11 mouse cellular contexts compared by ENCODE assay signal in genomic region chr19:32181721-32182394, GRCm38 (mm10).
DNase-seq lines count a peak whose midpoint lies in the region; ATAC-seq and TF ChIP-seq lines count a peak whose summit lies in the region.
"Had no signal": no experiment of that assay in that cellular context is flagged by ENCODE, and none has a peak within 500 bp of the region (broad histone marks: within the 10 kb centered on the region; RNA-seq: fewer than 3 reads in every experiment).

No protein-coding gene starts in this region.

- H3K27ac ChIP-seq in liver, adult 2 months (replicated peaks; ENCODE audit: insufficient read depth, low read depth, low read length): peak overlapping the region; percentile 74
- H3K27ac ChIP-seq in intestine, postnatal 0 days (ENCODE audit: low read depth, low read length): peak overlapping the region; percentile 85
- H3K27ac ChIP-seq: hindbrain, embryonic 13.5 days; midbrain, embryonic 12.5 days had no signal

- no peak overlapping the region for H3K4me2 ChIP-seq in intestine, postnatal 0 days (replicated peaks; ENCODE audit: low read depth)
- H3K4me2 ChIP-seq: hindbrain, embryonic 13.5 days; midbrain, embryonic 12.5 days had no signal

- ATAC-seq in intestine, postnatal 0 days: peak; percentile 46; the same call in 1 of the 2 replicates

- H3K79me2 ChIP-seq in liver, adult 2 months (ENCODE audit: control insufficient read depth, insufficient read depth, low read length): peaks cover 7% of the 10 kb centered on the region; the same call in 1 of the 2 replicates

- no peak overlapping the region for H3K4me3 ChIP-seq in liver, adult 2 months (ENCODE audit: insufficient read depth, low read depth, low read length)
- no peak overlapping the region for H3K4me3 ChIP-seq in intestine, postnatal 0 days (ENCODE audit: low read depth, low read length)
- H3K4me3 ChIP-seq: hindbrain, embryonic 13.5 days; midbrain, embryonic 12.5 days had no signal

- H3K36me3 ChIP-seq in liver, adult 2 months (ENCODE audit: control insufficient read depth, insufficient read depth, low read length): no peaks in the 10 kb centered on the region
- no peaks in the 10 kb centered on the region for H3K36me3 ChIP-seq in intestine, postnatal 0 days (ENCODE audit: control insufficient read depth, insufficient read depth)
- H3K36me3 ChIP-seq: hindbrain, embryonic 13.5 days; midbrain, embryonic 12.5 days had no signal

- peaks cover 22% of the 10 kb centered on the region for H3K4me1 ChIP-seq in liver, adult 2 months (ENCODE audit: control insufficient read depth, insufficient read depth, low read length)
- H3K4me1 ChIP-seq in intestine, postnatal 0 days (replicated peaks; ENCODE audit: control insufficient read depth, insufficient read depth, low read length): peaks cover 23% of the 10 kb centered on the region; the same call in 1 of the 2 replicates
- H3K4me1 ChIP-seq: hindbrain, embryonic 13.5 days; midbrain, embryonic 12.5 days had no signal

- DNase-seq in liver, adult 2 months (ENCODE audit: extremely low read depth, low read depth, low spot score): peak; percentile 48
- no peak for DNase-seq in liver
- DNase-seq in fat pad, adult 2 months (ENCODE audit: extremely low read depth, low read depth, low spot score): peak; percentile 52
- peak; percentile 82 for DNase-seq in naive thymus-derived CD4-positive, alpha-beta T cell, adult 2 months (ENCODE audit: low read depth)
- no peak for DNase-seq in ovary, postnatal 14 days (ENCODE audit: low spot score)
- DNase-seq in spleen, postnatal 14 days (ENCODE audit: low spot score in 2 of 2): no peak
- DNase-seq in urinary bladder, postnatal 14 days (ENCODE audit: low spot score): no peak
- DNase-seq: cerebellum, postnatal 25 days had no signal

- WGBS in liver, adult 2 months: 33% methylated on average over 12 of the region's 12 CpGs
- WGBS in intestine, postnatal 0 days: 45% methylated on average over 12 of the region's 12 CpGs

- H3K9ac ChIP-seq in liver, adult 2 months (ENCODE audit: low read depth, low read length): no peak overlapping the region
- H3K9ac ChIP-seq in intestine, postnatal 0 days (ENCODE audit: low read depth, low read length): no peak overlapping the region
- H3K9ac ChIP-seq: hindbrain, embryonic 13.5 days; midbrain, embryonic 12.5 days had no signal

- no peaks in the 10 kb centered on the region for H3K9me3 ChIP-seq in intestine, postnatal 0 days (ENCODE audit: control insufficient read depth)
- H3K9me3 ChIP-seq: hindbrain, embryonic 13.5 days; midbrain, embryonic 12.5 days had no signal

- H3K27me3 ChIP-seq in liver, adult 2 months (ENCODE audit: control insufficient read depth, insufficient read depth, low read length): no peaks in the 10 kb centered on the region
- no peaks in the 10 kb centered on the region for H3K27me3 ChIP-seq in intestine, postnatal 0 days (replicated peaks; ENCODE audit: control insufficient read depth, insufficient read depth, low read length)
- H3K27me3 ChIP-seq: hindbrain, embryonic 13.5 days; midbrain, embryonic 12.5 days had no signal

- TF ChIP-seq CTCF in liver, adult 2 months (IDR thresholded peaks at IDR 0.05; ENCODE audit: low read depth, low read length): no peak
- TF ChIP-seq CTCF in intestine, postnatal 0 days (IDR thresholded peaks at IDR 0.05; ENCODE audit: low read depth): no peak

- TF ChIP-seq POLR2A in liver, adult 2 months (IDR thresholded peaks at IDR 0.05; ENCODE audit: extremely low read depth, insufficient read depth, low read length): no peak

Comparison
In these comparisons a context has a peak if more than half of its experiments do, and no peak if none do; other contexts are left out.
1. DNase-seq: peak in liver, adult 2 months (single experiment), fat pad, adult 2 months (single experiment) and naive thymus-derived CD4-positive, alpha-beta T cell, adult 2 months (single experiment); none in liver (single experiment), ovary, postnatal 14 days (single experiment), spleen, postnatal 14 days (0 of 2) and urinary bladder, postnatal 14 days (single experiment).